Mouse (Mus musculus) layer of hippocampus, adult 11-12 months (tissue): ENCODE data around the gene Epn1.
A peak's percentile ranks its signal among the peaks of the same experiment; 100 is the strongest.

Source experiments
- DNase-seq: peaks from one replicate; pipeline ENCODE4 v3.0.0; 2022; ENCODE audit warnings: low spot score

The Epn1 gene

DNA sequence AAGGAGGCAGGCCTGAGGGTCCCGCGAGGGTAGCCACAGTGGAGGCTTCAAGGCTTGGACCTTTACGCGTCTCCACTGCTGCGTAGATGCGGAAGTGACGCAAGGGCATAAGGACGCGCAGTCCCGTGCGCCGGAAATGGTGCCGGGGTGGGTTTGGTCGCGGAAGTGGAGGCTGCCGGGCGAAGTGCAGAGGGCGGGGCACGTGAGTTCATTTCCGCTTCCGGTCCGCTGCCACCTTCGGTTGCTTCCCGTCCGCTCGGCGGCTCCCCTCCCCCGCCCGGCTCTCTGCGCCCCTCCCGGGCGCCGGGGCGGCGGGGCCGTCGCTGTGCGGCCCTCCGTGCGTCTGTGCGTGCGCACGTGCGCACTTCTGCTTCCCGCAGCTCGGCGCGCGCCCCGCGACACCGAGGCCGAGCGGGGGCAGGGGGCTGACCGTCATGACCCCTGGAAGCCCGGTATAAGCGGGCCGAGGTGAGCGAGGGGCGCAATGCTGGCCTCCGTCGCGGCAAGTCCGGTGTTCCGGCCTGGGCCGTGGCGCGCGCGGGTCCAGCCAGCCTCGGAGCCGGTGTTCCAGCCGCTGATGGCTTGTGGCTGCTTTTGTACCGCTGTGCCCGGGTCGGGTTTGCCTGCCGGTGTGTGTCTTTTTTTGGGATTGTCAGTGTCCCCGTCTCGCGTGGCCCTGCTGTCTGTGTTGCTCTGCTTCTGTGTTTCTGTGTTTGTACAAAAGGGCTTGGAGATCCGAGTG is at the start of gene Epn1:
Epn1 (plus strand) TSS at position 226 of the 742 bp plus-strand sequence.
- DNase-seq: peak; percentile 97

DNA sequence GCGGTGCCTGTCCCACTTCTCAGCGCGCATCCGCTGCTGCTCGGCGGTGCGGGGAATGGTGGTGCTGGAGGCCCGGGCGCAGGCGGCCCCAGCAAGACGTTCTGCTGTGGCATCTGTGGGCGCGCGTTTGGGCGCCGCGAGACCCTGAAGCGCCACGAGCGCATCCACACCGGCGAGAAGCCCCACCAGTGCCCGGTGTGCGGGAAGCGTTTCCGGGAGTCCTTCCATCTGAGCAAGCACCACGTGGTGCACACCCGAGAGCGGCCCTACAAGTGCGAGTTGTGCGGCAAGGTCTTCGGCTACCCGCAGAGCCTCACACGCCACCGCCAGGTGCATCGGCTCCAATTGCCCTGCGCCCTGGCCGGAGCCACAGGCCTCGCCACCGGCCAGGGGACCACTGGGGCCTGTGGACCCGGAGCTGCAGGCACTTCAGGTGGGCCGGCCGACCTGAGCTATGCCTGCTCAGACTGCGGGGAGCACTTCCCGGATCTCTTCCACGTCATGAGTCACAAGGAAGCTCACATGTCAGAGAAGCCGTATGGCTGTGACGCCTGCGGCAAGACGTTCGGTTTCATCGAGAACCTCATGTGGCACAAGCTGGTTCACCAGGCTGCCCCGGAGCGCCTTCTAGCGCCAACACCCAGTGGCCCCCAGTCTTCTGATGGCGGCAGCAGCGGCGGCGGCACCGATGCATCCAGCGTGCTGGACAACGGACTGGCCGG is 49.3 kb upstream of the Epn1 start:
- no peak for DNase-seq

DNA sequence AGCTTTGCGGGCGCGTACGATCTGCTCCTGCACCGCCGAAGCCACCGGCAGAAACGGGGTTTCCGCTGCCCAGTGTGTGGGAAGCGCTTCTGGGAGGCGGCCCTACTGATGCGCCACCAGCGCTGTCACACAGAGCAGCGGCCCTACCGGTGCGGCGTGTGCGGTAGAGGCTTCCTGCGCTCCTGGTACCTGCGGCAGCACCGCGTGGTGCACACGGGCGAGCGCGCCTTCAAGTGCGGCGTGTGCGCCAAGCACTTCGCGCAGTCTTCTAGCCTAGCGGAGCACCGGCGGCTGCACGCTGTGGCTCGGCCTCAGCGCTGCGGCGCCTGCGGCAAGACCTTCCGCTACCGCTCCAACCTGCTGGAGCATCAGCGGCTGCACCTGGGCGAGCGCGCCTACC is 48.5 kb upstream of the Epn1 start:
- DNase-seq: no peak

DNA sequence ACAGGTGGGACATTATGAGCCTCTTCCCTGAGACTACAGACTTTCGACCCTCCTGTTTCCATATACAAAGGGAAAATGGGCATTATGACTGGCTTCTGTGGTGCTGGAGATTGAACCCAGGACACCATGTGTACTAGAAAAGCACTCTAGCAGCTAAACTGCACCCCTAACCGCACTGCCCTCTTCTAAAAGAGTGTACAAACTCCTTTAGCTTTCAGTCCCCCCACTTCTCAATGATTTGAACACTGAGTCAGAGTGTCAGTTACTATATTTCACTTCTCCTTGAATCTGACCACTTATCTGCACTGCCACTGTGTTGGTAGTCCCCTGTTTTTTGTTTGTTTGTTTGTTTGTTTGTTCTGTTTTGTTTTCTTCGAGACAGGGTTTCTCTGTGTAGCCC is 46.2 kb upstream of the Epn1 start, which contains the start of gene 4632433K11Rik:
4632433K11Rik (plus strand) TSS at position 301 of the 400 bp plus-strand sequence.
- DNase-seq: no peak

DNA sequence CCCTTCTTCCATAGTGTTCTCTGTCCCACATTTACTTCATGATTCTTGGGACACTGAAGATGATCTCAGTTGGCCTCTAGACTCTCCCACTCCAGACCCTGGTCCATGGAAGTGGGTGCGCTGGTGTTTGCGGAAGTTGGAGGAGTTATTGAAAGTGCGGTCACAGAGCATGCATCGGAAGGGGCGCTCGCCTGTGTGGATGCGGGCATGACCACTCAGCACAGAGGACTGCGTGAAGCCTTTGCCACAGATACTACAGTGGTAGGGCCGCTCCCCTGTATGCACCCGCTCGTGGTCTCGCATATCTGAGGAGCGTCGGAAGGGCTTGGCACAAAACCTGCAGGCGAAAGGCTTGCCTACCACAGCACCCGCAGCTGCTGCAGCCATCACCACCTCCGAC is 44.4 kb upstream of the Epn1 start:
- no peak for DNase-seq

DNA sequence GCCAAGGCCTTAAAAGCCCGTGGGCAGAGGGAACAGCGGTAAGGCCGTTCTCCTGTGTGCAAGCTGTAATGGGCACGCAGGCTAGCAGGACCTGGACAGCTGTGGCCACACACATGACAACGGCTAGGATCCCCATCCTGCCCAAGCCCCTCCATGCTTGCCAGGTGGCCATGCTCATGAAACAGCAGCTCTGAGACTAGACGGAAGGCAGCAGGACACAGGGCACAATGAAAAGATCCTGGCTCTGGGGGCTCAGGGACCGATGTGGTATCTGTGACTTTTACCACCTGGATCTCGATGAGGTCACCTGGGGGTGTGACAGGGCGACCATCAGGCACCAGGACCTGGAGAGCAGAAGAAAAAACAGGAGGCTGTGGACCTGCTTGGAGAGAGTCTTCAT is 43.9 kb upstream of the Epn1 start:
- peak; percentile 6 for DNase-seq

DNA sequence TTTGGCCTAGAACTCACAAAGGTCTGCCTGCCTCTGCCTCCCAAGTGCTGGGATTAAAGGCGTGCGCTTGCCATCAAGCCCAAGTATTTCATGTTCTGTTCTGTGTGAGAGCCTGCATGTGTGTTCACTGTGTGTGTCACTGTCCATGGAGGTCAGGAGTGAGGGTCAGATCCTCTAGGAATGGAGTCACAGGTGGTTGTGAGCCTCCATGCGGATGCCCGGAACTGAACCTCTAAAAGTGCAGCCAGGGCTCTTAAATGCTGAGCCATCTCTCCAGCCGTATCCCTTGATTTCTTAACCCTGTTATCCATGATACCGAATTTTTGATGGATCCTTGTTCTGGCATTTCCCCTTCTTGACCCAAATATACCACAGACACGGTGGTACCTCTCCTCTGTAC is 43.0 kb upstream of the Epn1 start:
- DNase-seq: no peak

DNA sequence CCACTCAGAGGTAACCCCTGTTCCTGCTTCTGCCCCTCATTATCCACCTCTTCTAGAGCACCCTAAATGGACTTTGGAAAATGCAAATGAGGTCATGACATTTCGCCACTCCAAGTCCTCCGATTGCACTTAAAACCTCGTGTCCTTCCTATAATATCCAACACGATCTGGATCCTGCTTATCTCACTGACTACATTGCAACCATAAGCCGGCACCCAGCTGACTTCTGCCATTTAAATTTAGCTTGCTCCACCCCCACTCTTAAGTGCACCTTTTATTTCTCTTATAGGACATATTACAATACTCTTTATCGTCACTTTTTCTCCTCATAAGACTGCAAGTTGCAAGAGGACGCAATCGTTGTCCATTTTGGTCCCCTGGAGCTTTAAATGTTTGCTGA is 42.6 kb upstream of the Epn1 start:
- DNase-seq: no peak

DNA sequence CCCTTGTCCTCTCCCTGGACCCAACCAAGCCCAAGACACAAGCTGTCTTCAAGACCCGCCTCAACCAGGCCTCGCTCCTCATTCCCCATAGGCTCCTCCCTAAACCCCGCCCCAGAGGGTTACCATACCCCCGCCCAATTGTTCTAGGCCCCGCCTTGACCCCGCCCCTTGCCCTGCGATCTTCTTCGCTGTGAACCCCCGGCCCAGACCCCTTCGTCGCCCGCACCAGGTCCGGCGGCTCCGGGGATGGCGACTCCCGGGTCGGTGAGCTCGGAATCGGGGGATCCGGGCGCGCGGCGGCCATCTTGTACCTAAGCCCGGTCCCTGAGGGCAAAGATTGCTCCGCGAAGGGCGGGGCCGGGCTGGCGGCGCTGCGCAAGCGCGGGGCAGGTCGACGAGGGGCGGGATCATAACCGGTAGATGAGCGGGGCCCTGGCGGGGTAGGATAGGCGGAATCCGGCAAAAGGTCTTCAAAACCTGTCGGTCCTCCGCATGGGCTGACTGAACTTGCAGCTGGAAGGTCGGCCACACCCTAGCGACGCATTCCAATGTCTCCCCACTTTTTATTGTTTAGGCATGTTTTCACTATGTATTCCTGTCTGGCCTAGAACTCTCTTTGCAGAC is 41.8 kb upstream of the Epn1 start, which contains the start of gene Zfp784:
Zfp784 (minus strand) TSS at position 338 of the 624 bp plus-strand sequence.
- peak; percentile 89 for DNase-seq

DNA sequence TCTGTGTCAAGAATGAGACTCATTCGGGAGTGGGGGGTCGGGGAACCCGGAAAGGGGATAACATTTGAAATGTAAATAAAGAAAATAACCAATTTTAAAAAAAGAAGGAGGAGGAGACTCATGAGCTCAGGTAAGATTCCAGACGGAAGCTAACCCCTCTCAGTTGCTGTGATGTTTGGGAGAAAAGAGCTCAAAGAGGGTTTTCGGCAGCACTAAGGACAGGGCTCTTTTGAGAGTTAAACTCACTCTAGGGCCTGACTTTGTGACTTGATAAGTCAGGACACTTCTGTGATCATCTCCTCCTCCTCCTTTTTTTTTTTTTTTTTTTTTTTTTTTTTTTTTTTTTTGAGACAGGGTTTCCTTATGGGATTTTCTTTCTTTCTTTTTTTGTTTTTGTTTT is 41.1 kb upstream of the Epn1 start:
- no peak for DNase-seq

DNA sequence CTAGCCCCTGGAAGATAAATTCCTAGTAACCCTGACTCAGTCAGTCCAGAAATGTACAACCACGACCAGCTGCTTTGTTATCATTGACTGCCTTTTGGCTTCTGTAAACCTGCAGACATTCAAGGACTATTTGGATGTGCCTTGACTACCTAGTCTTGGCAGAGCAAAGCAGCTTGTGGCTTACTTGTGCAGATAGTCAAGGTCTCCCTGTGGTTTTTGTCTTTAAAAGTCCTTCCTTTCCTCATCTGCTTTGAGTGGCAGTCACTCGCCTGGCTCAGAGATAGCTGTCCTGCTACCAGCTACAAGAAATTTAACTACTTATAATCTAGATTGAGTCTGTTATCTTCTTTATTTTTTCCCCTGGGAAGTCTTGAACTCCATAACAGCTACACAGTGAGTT is 35.1 kb upstream of the Epn1 start:
- no peak for DNase-seq

DNA sequence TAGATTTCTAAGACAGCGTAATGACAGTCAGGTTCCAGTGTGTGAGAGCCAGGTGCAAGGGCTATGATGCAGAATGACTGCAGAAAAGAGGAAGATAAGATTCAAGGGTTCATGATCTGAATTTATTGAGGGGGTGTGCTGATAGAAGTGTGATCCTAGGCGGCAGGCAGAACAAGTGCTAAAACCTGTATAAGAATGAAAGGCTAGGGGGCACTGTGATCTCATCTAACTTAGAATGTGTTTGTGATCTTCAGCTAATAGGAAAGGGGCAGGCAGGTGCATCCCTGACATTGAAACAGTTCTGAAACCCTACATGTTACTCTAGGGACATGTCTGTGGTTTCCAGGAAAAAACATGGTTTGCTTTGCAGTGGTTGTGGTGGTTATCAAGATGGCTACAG is 33.9 kb upstream of the Epn1 start:
- DNase-seq: no peak

DNA sequence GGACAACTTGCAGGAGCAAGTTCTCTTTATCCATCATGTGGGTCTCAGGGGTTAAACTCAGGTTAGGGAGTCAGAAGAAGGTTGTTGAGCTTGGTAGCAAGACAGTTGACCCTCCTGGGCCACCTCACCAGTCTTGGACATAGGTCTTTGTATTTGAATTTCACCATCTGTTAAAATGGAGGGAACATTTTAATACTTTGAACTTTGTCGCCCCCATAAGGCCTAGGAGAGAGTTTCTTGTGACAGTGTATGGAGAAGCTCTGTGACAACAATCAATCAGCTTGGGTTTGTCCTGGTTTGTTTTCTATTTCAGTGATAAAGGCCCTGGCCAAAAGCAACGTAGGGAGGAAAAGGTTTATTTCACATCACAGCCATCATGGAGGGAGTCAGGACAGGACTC is 32.7 kb upstream of the Epn1 start:
- no peak for DNase-seq

DNA sequence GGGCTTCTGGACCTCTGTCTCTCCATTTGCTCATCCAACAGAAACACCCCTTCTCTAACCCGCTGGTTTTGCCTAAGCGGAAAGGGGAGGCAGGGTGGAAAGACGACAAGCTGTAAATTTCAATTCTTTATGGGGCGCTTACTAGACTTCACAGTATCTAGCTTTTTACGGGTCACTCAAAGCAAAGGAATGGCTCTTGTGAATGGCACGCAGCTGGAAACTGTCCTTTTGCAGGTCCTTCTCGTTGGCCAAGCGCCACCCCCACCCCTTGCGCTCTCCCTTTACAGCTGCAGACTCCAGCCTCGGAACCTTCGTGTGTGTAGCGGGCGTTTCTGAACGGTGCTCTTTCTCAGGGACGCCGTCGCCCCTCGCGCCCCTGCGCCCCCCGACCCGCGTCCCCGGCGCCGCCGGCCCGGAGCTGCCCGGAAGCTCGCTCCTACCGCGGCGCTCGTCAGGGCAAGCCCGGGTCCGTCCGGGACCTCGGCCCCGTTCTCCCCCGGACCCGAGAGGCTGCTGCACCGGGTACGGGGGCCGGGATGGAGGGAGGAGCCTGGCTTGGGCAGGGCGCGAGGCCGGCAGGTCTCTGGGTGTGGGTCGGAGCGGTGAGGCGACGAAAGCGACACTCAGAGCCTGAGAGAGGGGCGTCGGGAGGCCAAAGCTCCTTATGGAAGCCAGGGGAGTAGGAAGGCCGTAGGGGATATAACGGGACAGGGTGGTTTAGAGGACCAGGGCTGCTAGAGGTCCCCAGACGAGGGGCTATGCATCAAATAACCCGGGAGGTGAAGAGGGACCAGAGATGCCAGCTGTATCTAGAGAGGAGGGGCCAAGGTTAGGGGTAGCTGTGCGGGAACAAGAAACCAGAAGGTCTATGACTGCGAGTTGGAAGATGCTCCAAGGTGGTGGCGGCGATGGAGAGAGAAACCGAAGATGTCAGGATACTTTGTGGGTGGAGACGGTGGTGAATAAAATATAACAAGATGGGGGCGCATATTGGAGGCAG is 28.5 kb upstream of the Epn1 start, which contains the start of gene Zfp580:
Zfp580 (plus strand) TSS at position 346 of the 1,000 bp plus-strand sequence.
- peak; percentile 73 for DNase-seq

DNA sequence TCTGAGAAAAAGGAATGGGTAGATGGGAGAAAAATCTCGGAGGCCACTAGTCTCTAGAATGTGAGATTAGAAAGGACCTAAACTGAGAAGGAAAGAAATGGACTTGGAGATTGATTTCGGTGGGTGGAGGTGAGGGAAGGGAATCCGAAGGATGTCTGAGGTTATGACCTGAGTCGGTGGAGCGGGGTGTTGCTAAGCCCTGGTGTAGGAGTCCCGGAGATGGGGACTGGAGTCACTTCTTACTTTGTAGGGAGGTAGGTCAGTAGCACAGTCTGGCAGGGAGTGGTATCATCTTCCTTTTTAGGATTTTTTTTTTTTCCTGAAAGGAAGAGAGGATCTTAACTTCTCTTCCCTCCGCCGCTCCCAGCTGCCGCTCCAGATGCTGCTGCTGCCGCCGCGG is 27.6 kb upstream of the Epn1 start:
- no peak for DNase-seq

DNA sequence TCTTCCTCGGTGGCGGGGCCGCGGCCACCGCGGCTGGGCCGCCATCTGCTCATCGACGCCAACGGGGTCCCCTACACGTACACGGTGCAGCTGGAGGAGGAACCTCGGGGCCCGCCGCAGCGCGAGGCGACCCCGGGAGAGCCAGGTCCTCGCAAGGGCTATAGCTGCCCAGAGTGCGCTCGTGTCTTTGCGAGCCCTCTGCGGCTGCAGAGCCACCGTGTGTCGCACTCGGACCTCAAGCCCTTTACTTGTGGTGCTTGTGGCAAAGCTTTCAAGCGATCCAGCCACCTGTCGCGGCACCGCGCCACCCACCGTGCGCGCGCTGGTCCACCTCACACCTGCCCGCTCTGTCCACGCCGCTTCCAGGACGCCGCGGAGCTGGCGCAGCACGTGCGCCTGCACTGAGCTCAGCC is 27.1 kb upstream of the Epn1 start:
- no peak for DNase-seq

DNA sequence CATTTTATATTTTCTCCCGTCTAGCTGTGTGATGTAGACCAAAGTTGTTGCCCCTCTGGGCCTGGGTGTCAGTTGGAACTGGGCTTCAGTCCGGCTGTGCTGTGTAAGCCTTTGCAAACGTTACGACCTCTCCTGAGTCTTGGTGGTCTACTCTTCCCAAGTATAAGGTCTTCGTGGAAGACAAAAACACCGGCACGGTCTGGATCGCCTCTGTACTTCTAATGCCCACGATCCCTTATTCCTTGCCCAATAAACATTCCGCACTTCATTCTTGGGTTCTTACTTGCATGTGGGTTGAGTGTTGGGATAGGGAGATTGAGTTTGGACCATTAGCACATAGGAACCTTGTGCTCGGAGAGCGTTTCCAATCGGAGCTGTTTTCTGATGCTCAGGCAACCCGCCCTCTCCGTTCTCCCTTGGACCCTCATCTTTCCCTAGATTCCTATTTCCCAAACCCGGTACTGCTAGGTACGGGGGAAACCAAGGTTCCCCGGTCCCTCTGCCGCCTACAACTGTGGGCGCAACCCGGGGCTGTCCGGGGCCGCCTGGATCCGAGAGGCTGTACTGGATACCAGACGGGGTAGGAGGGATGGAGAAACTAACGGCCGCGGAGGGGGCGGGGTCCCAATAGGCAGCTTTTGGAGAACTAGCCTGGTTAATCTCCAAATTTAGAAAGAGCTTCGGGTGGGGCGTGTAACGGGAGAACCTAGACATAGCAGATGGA is 26.4 kb upstream of the Epn1 start:
- DNase-seq: no peak

DNA sequence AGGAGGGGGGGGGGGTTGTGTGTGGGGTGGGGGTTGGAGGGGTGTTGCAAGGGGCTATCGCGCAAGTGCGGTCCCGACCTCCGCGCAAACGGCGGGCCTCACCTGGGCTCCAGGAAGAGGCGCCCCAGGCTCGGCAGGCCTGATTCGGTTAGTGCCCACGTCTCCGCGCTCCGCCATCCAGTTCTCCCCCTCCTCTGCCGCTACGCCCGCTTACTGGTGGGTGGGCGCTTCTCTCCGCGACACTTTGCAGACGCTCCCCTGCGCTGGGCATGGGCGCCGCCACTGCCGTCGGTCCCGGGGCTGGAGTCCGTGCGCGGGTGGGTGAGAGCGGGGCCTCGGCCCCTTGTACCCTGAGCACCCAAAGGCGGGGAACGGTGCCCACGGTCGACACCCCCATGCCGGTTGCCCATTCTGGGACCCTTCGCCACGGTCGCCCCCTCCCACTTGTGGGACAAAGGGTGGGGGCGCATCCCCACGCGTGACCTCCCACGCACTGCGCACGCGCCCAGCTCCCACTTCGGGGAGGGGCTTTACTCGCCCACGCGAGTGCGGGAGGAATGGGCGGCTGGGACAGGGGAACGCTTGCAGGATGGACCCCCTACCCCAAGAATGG is 23.3 kb upstream of the Epn1 start:
- peak; percentile 64 for DNase-seq

DNA sequence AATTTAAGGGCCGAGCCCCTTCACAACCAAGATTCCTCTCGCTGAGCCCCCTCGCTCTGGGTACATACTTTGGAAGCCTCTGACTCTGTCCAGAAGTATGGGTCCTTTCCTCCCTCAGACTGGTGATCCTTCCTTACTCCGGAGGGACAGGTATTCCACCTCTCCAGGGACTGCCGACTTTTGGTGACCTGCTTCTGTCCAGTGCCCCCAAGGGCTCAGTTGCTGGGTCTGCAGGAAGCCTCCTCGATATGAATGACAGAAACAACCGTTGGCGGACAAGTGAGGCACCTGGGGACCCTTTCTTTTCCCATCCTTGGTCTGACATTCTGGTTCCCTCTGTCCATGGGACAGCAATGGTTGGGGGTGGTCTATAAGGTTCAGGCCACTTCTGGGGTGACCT is 22.7 kb upstream of the Epn1 start:
- no peak for DNase-seq

DNA sequence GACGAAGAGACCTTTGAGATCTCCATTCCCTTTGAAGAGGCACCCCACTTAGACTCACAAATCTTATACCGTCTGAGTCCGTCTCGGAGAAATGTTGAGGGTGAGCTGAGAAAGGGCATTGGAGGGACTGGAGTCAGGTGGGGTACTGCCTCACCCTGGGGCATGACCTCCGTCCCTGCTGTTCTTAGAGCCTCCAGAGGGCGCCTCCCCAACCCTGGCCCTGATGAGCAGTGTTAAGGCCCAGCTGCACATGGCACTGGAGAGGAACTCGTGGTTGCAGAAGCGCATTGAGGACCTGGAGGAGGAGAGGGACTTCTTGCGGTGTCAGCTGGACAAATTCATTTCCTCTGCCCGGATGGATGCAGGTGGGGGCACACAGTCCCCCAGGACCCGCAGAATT is 22.2 kb upstream of the Epn1 start:
- no peak for DNase-seq

DNA sequence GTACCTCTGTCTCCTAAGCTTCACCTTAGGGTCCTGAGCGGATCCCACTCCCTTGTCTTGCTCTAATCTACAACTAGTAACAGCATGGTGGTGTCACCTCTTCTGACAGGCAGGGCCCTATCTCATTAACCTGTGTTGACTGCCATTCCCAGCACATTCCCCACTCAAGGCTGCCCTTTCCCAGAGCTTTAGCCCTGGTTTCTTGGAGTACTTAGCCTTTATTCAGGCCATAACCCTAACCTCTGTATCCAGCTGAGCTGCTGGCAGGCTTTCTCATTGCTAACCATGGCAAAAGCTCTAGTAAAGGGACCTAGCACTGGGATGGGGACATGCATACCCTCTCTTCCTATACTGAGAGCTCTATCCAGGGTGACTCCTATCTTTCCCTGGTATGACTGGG is 21.4 kb upstream of the Epn1 start:
- DNase-seq: no peak
